Mouse (Mus musculus): ENCODE results near the gene Scrn1.
A peak's percentile ranks its signal among the peaks of the same experiment; 100 is the strongest.

Gene Scrn1

GRCm38 (mm10) chr6:54565665-54566545 is at the start of gene Scrn1:
TSS of gene Scrn1 (minus strand) at chr6:54566489.
- peak; percentile 76 to 82 for DNase-seq

GRCm38 (mm10) chr6:54606241-54606640 is 40.0 kb upstream of the Scrn1 start:
- DNase-seq, result no peak

GRCm38 (mm10) chr6:54604001-54604715 is 37.9 kb upstream of the Scrn1 start:
- peak; percentile 53 to 55 for DNase-seq

GRCm38 (mm10) chr6:54602891-54603290 is 36.6 kb upstream of the Scrn1 start:
- no peak for DNase-seq

- DNase-seq, result no peak
Observed at GRCm38 (mm10) chr6:54600681-54601347, 34.5 kb upstream of the Scrn1 start.

GRCm38 (mm10) chr6:54597711-54598110 is 31.4 kb upstream of the Scrn1 start:
- DNase-seq, result no peak

- DNase-seq, result no peak
Observed at GRCm38 (mm10) chr6:54597208-54597607, 30.9 kb upstream of the Scrn1 start, which contains the start of gene Fkbp14. TSS of gene Fkbp14 (minus strand) at chr6:54597308.

GRCm38 (mm10) chr6:54595330-54595878 is 29.1 kb upstream of the Scrn1 start:
- no peak for DNase-seq

GRCm38 (mm10) chr6:54594469-54595329 is 28.4 kb upstream of the Scrn1 start, which contains the start of gene Plekha8:
TSS of gene Plekha8 (plus strand) at chr6:54595111.
- peak; percentile 94 to 97 for DNase-seq

GRCm38 (mm10) chr6:54593766-54594468 is 27.6 kb upstream of the Scrn1 start:
- DNase-seq, result no peak

- peak; percentile 95 to 97 for DNase-seq
Observed at GRCm38 (mm10) chr6:54592938-54593535, 26.7 kb upstream of the Scrn1 start.

GRCm38 (mm10) chr6:54591778-54592177 is 25.5 kb upstream of the Scrn1 start:
- DNase-seq, result no peak

GRCm38 (mm10) chr6:54590691-54591090 is 24.4 kb upstream of the Scrn1 start:
- DNase-seq, result no peak

- DNase-seq, result no peak
Observed at GRCm38 (mm10) chr6:54588212-54588611, 21.9 kb upstream of the Scrn1 start.

GRCm38 (mm10) chr6:54587683-54588082 is 21.4 kb upstream of the Scrn1 start:
- no peak for DNase-seq

GRCm38 (mm10) chr6:54586911-54587310 is 20.6 kb upstream of the Scrn1 start:
- no peak for DNase-seq

GRCm38 (mm10) chr6:54586175-54586574 is 19.9 kb upstream of the Scrn1 start:
- DNase-seq, result peak; percentile 43 to 55

GRCm38 (mm10) chr6:54573218-54573955 is 7.1 kb upstream of the Scrn1 start:
- peak; percentile 50 to 65 for DNase-seq

GRCm38 (mm10) chr6:54569776-54570175 is 3.5 kb upstream of the Scrn1 start:
- no peak for DNase-seq

- DNase-seq, result no peak
Observed at GRCm38 (mm10) chr6:54566546-54566919, 244 bp upstream of the Scrn1 start.

Data from kidney, postnatal 4 days (tissue).